Mouse (Mus musculus) E14TG2a.4 (cell line): ENCODE data around the gene Zbtb20.

Experiments used
- H3K27me3 ChIP-seq: 2 replicates; pipeline ENCODE4 v1.6.1; 2014; ENCODE audit warnings: low read length, control low read depth; ENCODE audit not compliant: insufficient read depth
- H3K36me3 ChIP-seq: 2 replicates; pipeline ENCODE4 v1.6.1; 2014; ENCODE audit warnings: low read length, control low read depth; ENCODE audit not compliant: insufficient read depth
- H3K4me1 ChIP-seq: replicated peaks from 2 replicates; pipeline ENCODE4 v1.6.1; 2014; ENCODE audit warnings: low read depth, low read length, control low read depth
- H3K4me3 ChIP-seq: replicated peaks from 2 replicates; pipeline ENCODE4 v1.5.1; 2014; ENCODE audit warnings: mild to moderate bottlenecking, low read length
- H3K9me3 ChIP-seq: 2 replicates; pipeline ENCODE4 v1.6.1; 2014; ENCODE audit warnings: low read length, control low read depth
- CTCF ChIP-seq: conservative IDR thresholded peaks from 2 replicates; pipeline ENCODE4 v1.5.1; 2014; ENCODE audit warnings: low read length
- NANOG ChIP-seq: IDR thresholded peaks from 2 replicates; pipeline ENCODE4 v1.6.1; 2014; ENCODE audit warnings: borderline replicate concordance, low read length, mixed read lengths
- POU5F1 ChIP-seq: IDR thresholded peaks from 2 replicates; pipeline ENCODE4 v1.6.1; 2014; ENCODE audit warnings: low read length, borderline replicate concordance

The Zbtb20 gene

DNA sequence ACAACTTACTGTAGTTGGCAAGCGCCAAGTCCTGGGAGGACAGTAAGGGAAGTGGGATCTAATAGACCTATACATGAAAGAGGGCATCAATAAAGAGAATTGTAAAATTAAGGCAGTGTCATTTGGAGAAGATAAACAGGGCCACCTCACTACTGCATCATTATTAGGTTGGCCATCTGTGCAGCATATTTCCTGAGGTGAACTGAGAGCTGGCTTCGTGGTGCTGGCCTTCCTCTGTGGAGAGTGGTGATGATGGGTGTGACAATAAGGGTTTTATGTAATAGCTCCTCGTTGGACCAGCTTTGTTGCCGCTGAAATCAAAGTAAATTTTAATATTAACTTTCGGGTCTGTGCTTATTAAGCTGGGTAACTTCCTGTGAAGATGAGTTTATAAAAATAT is 223.0 kb downstream of the Zbtb20 start:
- H3K27me3 ChIP-seq = no peaks in the 10 kb centered on the region
- no peaks in the 10 kb centered on the region for H3K36me3 ChIP-seq
- H3K9me3 ChIP-seq = no peaks in the 10 kb centered on the region
- H3K4me1 ChIP-seq = 0 out of 2 replicates have a peak, but pooled peaks cover 4% of the 10 kb centered on the region
- TF ChIP-seq POU5F1 = no peak
- no peak for TF ChIP-seq CTCF
- no peak for TF ChIP-seq NANOG
- H3K4me3 ChIP-seq = no peak overlapping the region

DNA sequence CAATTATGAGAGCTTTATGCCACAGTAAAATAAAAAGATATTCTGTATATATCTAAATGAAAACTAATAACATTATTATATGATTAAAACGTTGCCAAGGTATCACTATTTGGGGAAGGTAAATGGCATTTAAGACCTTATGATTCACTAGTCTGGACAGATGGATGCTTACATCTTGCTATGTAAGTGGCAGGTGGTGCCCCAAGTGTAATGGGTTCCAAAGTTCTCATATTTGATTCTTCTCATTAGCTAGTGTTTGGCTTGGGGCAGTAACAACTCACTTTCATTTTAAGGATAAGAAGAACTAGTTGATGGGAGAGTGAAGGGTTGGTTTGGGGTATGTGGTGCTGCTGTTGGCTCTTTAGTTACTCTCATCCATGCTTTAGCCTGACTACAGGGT is 235.6 kb downstream of the Zbtb20 start:
- TF ChIP-seq POU5F1 = no peak
- H3K36me3 ChIP-seq = no peaks in the 10 kb centered on the region
- no peaks in the 10 kb centered on the region for H3K27me3 ChIP-seq
- H3K4me1 ChIP-seq = peaks cover 7% of the 10 kb centered on the region
- no peak overlapping the region for H3K4me3 ChIP-seq
- no peaks in the 10 kb centered on the region for H3K9me3 ChIP-seq

DNA sequence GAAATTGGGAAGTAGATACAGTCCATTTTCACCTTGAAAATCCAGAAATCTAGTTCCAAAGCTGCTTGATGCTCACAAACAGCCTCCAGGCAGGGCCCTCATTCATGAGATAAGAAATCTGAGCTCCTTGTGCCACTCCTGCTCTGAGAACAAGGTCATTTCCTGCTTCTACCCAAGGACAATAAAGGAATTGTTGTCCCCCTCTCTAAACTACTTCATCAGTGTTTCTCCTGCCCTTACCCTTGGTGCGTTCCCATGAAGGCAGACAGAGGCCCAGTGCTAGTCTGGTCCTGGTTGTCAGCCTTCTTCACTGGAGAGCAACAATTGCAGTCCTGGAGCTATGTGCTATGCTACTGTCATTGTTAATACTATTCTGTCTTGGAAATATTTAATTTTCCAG is 238.3 kb downstream of the Zbtb20 start:
- Histone ChIP-seq H3K9me3 (no peaks in the 10 kb centered on the region), H3K36me3 (no peaks in the 10 kb centered on the region), H3K4me3 (no peak overlapping the region), H3K4me1 (peaks cover 11% of the 10 kb centered on the region), H3K27me3 (no peaks in the 10 kb centered on the region)
- TF ChIP-seq NANOG (no peak), CTCF (no peak), POU5F1 (no peak)

DNA sequence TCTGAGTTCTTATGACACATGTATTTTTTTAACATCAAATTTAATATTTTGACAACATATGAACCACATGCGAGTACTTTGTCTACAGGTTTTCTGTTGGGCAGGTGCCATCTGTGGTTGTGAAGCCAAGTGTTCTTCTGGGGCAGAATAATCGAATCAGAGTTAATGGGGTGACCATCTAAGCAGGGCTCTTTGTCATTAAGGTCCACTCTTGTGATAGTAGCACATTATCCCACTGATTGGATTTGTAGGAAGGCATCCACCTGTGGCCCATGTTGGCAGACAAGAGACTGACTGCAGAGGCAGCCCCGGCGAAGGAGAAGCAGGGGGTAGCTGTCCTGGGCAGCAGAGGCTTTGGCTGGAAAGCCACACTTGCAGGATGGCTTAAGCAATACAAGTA is 254.3 kb downstream of the Zbtb20 start:
- TF ChIP-seq CTCF = no peak
- no peak for TF ChIP-seq POU5F1
- no peak for TF ChIP-seq NANOG
- no peaks in the 10 kb centered on the region for H3K27me3 ChIP-seq
- H3K36me3 ChIP-seq = no peaks in the 10 kb centered on the region
- no peaks in the 10 kb centered on the region for H3K4me1 ChIP-seq
- no peak overlapping the region for H3K4me3 ChIP-seq
- no peaks in the 10 kb centered on the region for H3K9me3 ChIP-seq

DNA sequence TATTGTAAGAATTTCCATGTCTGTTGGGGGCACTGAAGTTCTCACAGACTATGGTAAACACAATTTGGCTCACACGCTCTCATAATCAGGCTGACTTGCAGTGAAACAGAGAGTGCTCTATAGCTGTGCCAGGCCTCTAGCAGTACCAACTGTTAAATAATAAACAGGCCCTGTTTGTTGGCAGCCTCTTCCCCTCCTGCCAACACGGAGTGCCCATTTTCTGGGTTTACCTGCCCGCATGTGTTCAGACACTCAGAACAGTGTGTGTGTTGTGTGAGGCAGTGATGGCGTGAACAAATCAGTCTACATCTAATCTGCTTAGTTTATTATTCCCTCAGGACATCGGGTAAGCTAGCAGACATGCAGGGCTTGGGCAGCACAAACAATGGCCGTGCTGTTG is 254.9 kb downstream of the Zbtb20 start:
- H3K36me3 ChIP-seq = no peaks in the 10 kb centered on the region
- H3K27me3 ChIP-seq = no peaks in the 10 kb centered on the region
- no peak overlapping the region for H3K4me3 ChIP-seq
- H3K4me1 ChIP-seq = no peaks in the 10 kb centered on the region
- H3K9me3 ChIP-seq = no peaks in the 10 kb centered on the region
- TF ChIP-seq CTCF (no peak), POU5F1 (no peak), NANOG (no peak)

DNA sequence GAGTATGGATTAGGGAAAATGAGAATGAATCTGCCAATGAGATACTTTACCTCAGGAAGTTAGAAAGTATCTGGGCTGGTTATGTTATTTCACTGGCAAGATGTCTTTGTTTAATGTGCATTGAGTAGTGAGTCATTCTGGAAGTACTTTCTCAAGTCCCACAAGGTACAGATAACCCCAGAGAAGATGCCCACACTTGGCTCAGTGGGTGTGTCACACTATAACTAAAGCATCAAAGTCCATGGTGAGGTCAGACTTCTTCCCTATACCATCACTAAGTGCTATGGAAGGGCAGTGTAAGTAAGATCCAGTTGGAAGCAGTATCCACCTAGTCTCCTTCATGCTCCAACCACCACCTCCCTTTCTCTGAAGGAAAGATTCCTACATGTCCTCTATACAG is 255.4 kb downstream of the Zbtb20 start:
- Histone ChIP-seq H3K27me3 (no peaks in the 10 kb centered on the region), H3K36me3 (no peaks in the 10 kb centered on the region), H3K9me3 (no peaks in the 10 kb centered on the region), H3K4me3 (no peak overlapping the region), H3K4me1 (no peaks in the 10 kb centered on the region)
- TF ChIP-seq POU5F1 = no peak
- no peak for TF ChIP-seq NANOG
- no peak for TF ChIP-seq CTCF

DNA sequence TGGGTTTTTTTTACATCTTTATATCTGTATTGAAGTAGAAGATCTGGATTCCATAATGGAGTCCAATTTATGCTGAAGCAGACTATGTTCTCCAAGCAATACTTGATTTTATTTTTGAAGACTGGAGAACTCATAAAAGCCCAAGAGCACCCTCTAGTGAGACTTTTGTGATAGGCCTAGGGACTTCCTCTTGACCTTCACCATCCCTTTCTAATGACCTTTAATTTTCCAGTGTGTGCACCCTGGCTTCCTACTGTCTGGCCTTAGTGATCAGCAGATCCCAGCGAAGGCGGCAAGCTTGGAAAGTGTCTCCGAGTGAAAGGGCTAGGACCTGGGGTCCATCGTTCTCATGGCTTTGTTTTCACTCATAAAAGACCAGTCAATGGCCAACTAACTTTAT is 292.8 kb downstream of the Zbtb20 start:
- Histone ChIP-seq H3K9me3 (no peaks in the 10 kb centered on the region), H3K27me3 (no peaks in the 10 kb centered on the region), H3K36me3 (no peaks in the 10 kb centered on the region), H3K4me3 (no peak overlapping the region), H3K4me1 (0 out of 2 replicates have a peak, but pooled peaks cover 2% of the 10 kb centered on the region)
- TF ChIP-seq NANOG (no peak), CTCF (peak; percentile 42), POU5F1 (no peak)

DNA sequence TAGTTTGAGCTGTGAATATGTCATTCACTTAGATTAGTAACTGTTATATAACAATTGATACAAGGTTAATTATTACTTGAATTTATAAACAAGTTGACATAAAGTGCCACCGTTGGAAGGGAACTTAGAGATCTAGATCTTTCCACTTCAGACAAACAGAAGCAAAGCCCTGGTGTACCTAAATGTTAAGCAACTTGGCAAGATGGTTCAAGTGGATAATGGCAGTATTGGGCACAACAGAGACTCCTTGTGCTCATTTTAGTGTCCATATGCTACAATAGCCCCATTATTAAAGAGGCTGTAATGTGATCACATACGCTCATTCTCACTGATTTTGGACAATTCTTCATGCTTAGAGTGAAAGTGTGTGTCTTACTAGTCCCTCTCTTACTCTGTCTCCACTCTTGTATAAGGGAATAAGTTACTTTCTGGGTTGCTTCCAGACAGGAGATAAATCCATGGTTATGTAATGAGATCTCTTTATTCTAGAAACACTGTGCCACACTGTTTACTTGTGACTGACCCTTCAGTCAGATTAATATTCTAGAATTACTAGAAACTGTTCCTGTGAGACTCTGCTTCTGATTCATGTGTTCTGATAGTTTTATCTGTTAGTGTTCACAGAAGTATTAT is 293.7 kb downstream of the Zbtb20 start:
- Histone ChIP-seq H3K9me3 (no peaks in the 10 kb centered on the region), H3K4me1 (0 out of 2 replicates have a peak, but pooled peaks cover 2% of the 10 kb centered on the region), H3K36me3 (no peaks in the 10 kb centered on the region), H3K27me3 (no peaks in the 10 kb centered on the region), H3K4me3 (no peak overlapping the region)
- TF ChIP-seq NANOG = no peak
- TF ChIP-seq POU5F1 = no peak
- no peak for TF ChIP-seq CTCF

DNA sequence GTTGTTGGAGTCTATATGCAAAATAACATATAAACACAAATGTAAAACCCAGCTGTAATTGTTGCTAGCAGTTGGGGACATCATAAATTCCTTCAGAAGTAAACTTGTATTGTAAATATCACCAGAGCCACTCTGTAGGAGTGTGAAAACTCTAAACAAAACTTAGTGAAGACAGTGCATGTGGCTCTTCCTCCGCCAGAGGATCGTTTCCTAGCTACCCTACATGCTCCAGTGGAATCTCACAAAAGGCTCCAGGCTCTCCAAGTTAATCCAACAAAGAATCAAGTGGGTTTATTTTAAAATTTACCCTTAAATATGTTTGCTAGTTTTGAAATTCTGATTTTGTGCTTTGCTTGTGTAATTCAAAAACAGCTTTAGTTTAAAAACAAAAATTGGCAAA is 296.5 kb downstream of the Zbtb20 start:
- no peaks in the 10 kb centered on the region for H3K9me3 ChIP-seq
- H3K36me3 ChIP-seq = no peaks in the 10 kb centered on the region
- no peak overlapping the region for H3K4me3 ChIP-seq
- 0 out of 2 replicates have a peak, but pooled peaks cover 2% of the 10 kb centered on the region for H3K4me1 ChIP-seq
- TF ChIP-seq CTCF (no peak), POU5F1 (no peak), NANOG (no peak)
- H3K27me3 ChIP-seq = no peaks in the 10 kb centered on the region
